In genomic region chr17:6054934-6055355, GRCm38 (mm10) we compare ENCODE assay signal across 8 mouse cellular contexts. TPM values are rescaled to one million over a fixed set of nuclear protein-coding genes. Genes with fewer than 3 reads are reported as not detected.
A peak's percentile ranks its signal among the peaks of the same experiment; 100 is the strongest.
DNase-seq lines count a peak whose midpoint lies in the region; ATAC-seq and TF ChIP-seq lines count a peak whose summit lies in the region.

No protein-coding gene starts in this region.

- H3K9me3 ChIP-seq in heart, postnatal 0 days (replicated peaks; ENCODE audit: control insufficient read depth, low read length): no peaks in the 10 kb centered on the region
- H3K9me3 ChIP-seq in heart, embryonic 11.5 days (replicated peaks; ENCODE audit: control insufficient read depth, low read length): no peaks in the 10 kb centered on the region

- H3K4me3 ChIP-seq in heart, postnatal 0 days (ENCODE audit: low read depth, low read length): no peak overlapping the region
- H3K4me3 ChIP-seq in heart, embryonic 11.5 days (ENCODE audit: low read depth, low read length): no peak overlapping the region

- no peaks in the 10 kb centered on the region for H3K4me1 ChIP-seq in heart, postnatal 0 days (ENCODE audit: control insufficient read depth, insufficient read depth)
- H3K4me1 ChIP-seq in heart, embryonic 11.5 days (ENCODE audit: control insufficient read depth, insufficient read depth, low read length): no peaks in the 10 kb centered on the region

- no peak for ATAC-seq in heart, postnatal 0 days (ENCODE audit: insufficient read depth, low read depth)
- no peak for ATAC-seq in heart, embryonic 11.5 days (replicated peaks; ENCODE audit: insufficient number of reproducible peaks, low FRiP score, low TSS enrichment)
- ATAC-seq in megakaryocyte progenitor cell, adult 5-6 weeks (replicated peaks; ENCODE audit: poor library complexity): peak; percentile 96

- H3K4me2 ChIP-seq in heart, postnatal 0 days (ENCODE audit: low read depth, low read length): no peak overlapping the region
- no peak overlapping the region for H3K4me2 ChIP-seq in heart, embryonic 11.5 days

- TF ChIP-seq EP300 in heart, postnatal 0 days (IDR thresholded peaks at IDR 0.05; ENCODE audit: low read depth): no peak

- H3K36me3 ChIP-seq in heart, postnatal 0 days (replicated peaks; ENCODE audit: control insufficient read depth, insufficient read depth, low read length): peaks cover 7% of the 10 kb centered on the region; the same call in 1 of the 2 replicates
- no peaks in the 10 kb centered on the region for H3K36me3 ChIP-seq in heart, embryonic 11.5 days (ENCODE audit: control insufficient read depth, insufficient read depth, low read length)

- H3K27me3 ChIP-seq in heart, postnatal 0 days (ENCODE audit: control insufficient read depth, insufficient read depth, low read length): no peaks in the 10 kb centered on the region
- no peaks in the 10 kb centered on the region for H3K27me3 ChIP-seq in heart, embryonic 11.5 days (ENCODE audit: control insufficient read depth, insufficient read depth, low read length)

- no peak overlapping the region for H3K27ac ChIP-seq in heart, postnatal 0 days (ENCODE audit: low read depth)
- no peak overlapping the region for H3K27ac ChIP-seq in heart, embryonic 11.5 days (ENCODE audit: low read depth, low read length)

- peak; percentile 57 for DNase-seq in heart, postnatal 0 days (ENCODE audit: low spot score)
- DNase-seq in B cell, adult 2 months: peak; percentile 74 to 80
- peak; percentile 84 for DNase-seq in NIH3T3 (ENCODE audit: low read depth)
- DNase-seq in embryo, embryonic 11 days: peak; percentile 71
- DNase-seq in kidney, postnatal 25 days: peak; percentile 58 to 85
- DNase-seq in thymus, postnatal 14 days: peak; percentile 82

- 28% methylated on average over 5 of the region's 5 CpGs for WGBS in heart, postnatal 0 days
- 25% methylated on average over 5 of the region's 5 CpGs for WGBS in heart, embryonic 11.5 days (ENCODE audit: insufficient replicate concordance)

- peak; percentile 56 for TF ChIP-seq CTCF in heart, postnatal 0 days (IDR thresholded peaks at IDR 0.05; ENCODE audit: low read depth)

- no peak overlapping the region for H3K9ac ChIP-seq in heart, postnatal 0 days (replicated peaks; ENCODE audit: low read depth, low read length)
- H3K9ac ChIP-seq in heart, embryonic 11.5 days (ENCODE audit: low read depth, low read length): no peak overlapping the region

RNA-seq across cellular contexts. Expression of gene Serac1, which starts 24.6 kb away (rescaled TPM):
- total RNA-seq in heart, postnatal 0 days (2014; rRNA removed; ENCODE audit: low replicate concordance): 4.2 and 6.8 TPM in 2 replicates
- polyA plus RNA-seq in heart, postnatal 0 days (2015; fragmentation: Nextera tagmentation; extraction: Ambion mirVana): 4.2 and 5.5 TPM in 2 replicates
- 3.1 and 4.3 TPM in 2 replicates for polyA plus RNA-seq in heart, embryonic 11.5 days (2014; fragmentation: Nextera tagmentation; extraction: Ambion mirVana)
- total RNA-seq in megakaryocyte progenitor cell, adult 5-6 weeks (2015): 2.2 and 2.5 TPM in 2 replicates
- total RNA-seq in megakaryocyte progenitor cell, adult 5-6 weeks (2017): 4.7 and 5.4 TPM in 2 replicates

RNA-seq across cellular contexts. Expression of gene Gtf2h5, which starts 24.6 kb away (rescaled TPM):
- total RNA-seq in heart, postnatal 0 days (2014; rRNA removed; ENCODE audit: low replicate concordance): 23.2 and 43.4 TPM in 2 replicates
- polyA plus RNA-seq in heart, postnatal 0 days (2015; fragmentation: Nextera tagmentation; extraction: Ambion mirVana): 167 and 169 TPM in 2 replicates
- polyA plus RNA-seq in heart, embryonic 11.5 days (2014; fragmentation: Nextera tagmentation; extraction: Ambion mirVana): 138 and 158 TPM in 2 replicates
- 84.0 and 93.7 TPM in 2 replicates for total RNA-seq in megakaryocyte progenitor cell, adult 5-6 weeks (2015)
- 57.8 and 80.9 TPM in 2 replicates for total RNA-seq in megakaryocyte progenitor cell, adult 5-6 weeks (2017)

RNA-seq across cellular contexts. Expression of gene Tulp4, which starts 51.3 kb away (rescaled TPM):
- total RNA-seq in heart, postnatal 0 days (2014; rRNA removed; ENCODE audit: low replicate concordance): 45.2 and 53.1 TPM in 2 replicates
- 33.3 and 36.0 TPM in 2 replicates for polyA plus RNA-seq in heart, postnatal 0 days (2015; fragmentation: Nextera tagmentation; extraction: Ambion mirVana)
- 63.3 and 79.0 TPM in 2 replicates for polyA plus RNA-seq in heart, embryonic 11.5 days (2014; fragmentation: Nextera tagmentation; extraction: Ambion mirVana)
- total RNA-seq in megakaryocyte progenitor cell, adult 5-6 weeks (2015): 0.59 and 0.81 TPM in 2 replicates
- total RNA-seq in megakaryocyte progenitor cell, adult 5-6 weeks (2017): 8.5 and 10.5 TPM in 2 replicates
